Mouse (Mus musculus) testis, adult 2 months (tissue): ENCODE results near the gene Ptpn1. TPM values are rescaled to one million over a fixed set of nuclear protein-coding genes. Genes with fewer than 3 reads are reported as not detected.

Experiments
- H3K27ac ChIP-seq: fragments of 200-500 bp; 2 replicates; pipeline ENCODE4 v1.5.1; 2012; ENCODE audit warnings: low read depth, low read length; ENCODE audit not compliant: control insufficient read depth, insufficient read depth
- H3K27me3 ChIP-seq: fragments of 200-500 bp; 2 replicates; pipeline ENCODE4 v1.6.1; 2012; ENCODE audit warnings: mild to moderate bottlenecking, low read length, moderate library complexity; ENCODE audit not compliant: control insufficient read depth, insufficient read depth
- H3K36me3 ChIP-seq: fragments of 200-500 bp; 2 replicates; pipeline ENCODE4 v1.6.1; 2012; ENCODE audit warnings: mild to moderate bottlenecking, low read length; ENCODE audit not compliant: control insufficient read depth, insufficient read depth
- H3K4me1 ChIP-seq: fragments of 200-500 bp; 2 replicates; pipeline ENCODE4 v1.6.1; 2012; ENCODE audit warnings: low read length; ENCODE audit not compliant: control insufficient read depth, insufficient read depth
- H3K4me3 ChIP-seq: fragments of 200-500 bp; 2 replicates; pipeline ENCODE4 v1.5.1; 2012; ENCODE audit warnings: low read depth, mild to moderate bottlenecking, low read length, moderate library complexity, mixed read lengths; ENCODE audit not compliant: control insufficient read depth
- CTCF ChIP-seq: fragments of 200-500 bp; IDR thresholded peaks from 2 replicates; pipeline ENCODE4 v1.5.1; 2012; ENCODE audit warnings: low read depth, mild to moderate bottlenecking, inconsistent platforms, low read length, moderate library complexity; ENCODE audit not compliant: control insufficient read depth, insufficient read depth, insufficient replicate concordance
- POLR2A ChIP-seq: fragments of 200-500 bp; IDR thresholded peaks from 2 replicates; pipeline ENCODE4 v1.6.1; 2012; ENCODE audit warnings: low read depth, mild to moderate bottlenecking, inconsistent platforms, low read length, moderate library complexity; ENCODE audit not compliant: control insufficient read depth
- polyA plus RNA-seq: library from polyadenylated mRNA; depleted of rRNA; stranded (reverse); fragments of >200 nt; gene quantifications from 2 replicates; pipeline ENCODE4 v1.2.3, GENCODE M21; 2012

Gene Ptpn1
- polyA plus RNA-seq, 1 experiment, result 30.9 TPM

- Histone ChIP-seq H3K4me1 (peaks cover 8% of the 10 kb centered on the region), H3K4me3 (peak overlapping the region; percentile 71), H3K27ac (no peak overlapping the region), H3K36me3 (no peaks in the 10 kb centered on the region), H3K27me3 (no peaks in the 10 kb centered on the region)
- TF ChIP-seq POLR2A (no peak), CTCF (peak; percentile 99)
Observed at GRCm38 (mm10) chr2:167894948-167895372, 36.9 kb upstream of the Ptpn1 start.

GRCm38 (mm10) chr2:167897896-167898295 is 34.0 kb upstream of the Ptpn1 start:
- no peaks in the 10 kb centered on the region for H3K36me3 ChIP-seq
- no peak overlapping the region for H3K27ac ChIP-seq
- TF ChIP-seq CTCF (no peak), POLR2A (no peak)
- H3K4me3 ChIP-seq, result no peak overlapping the region
- H3K4me1 ChIP-seq, result peaks cover 10% of the 10 kb centered on the region
- H3K27me3 ChIP-seq, result no peaks in the 10 kb centered on the region

GRCm38 (mm10) chr2:167899989-167900421 is 31.9 kb upstream of the Ptpn1 start:
- H3K27ac ChIP-seq, result no peak overlapping the region
- H3K4me1 ChIP-seq, result peaks cover 7% of the 10 kb centered on the region
- H3K27me3 ChIP-seq, result no peaks in the 10 kb centered on the region
- H3K4me3 ChIP-seq, result no peak overlapping the region
- TF ChIP-seq POLR2A (no peak), CTCF (no peak)
- no peaks in the 10 kb centered on the region for H3K36me3 ChIP-seq

GRCm38 (mm10) chr2:167902116-167902703 is 29.6 kb upstream of the Ptpn1 start:
- H3K27me3 ChIP-seq, result no peaks in the 10 kb centered on the region
- TF ChIP-seq POLR2A (no peak), CTCF (no peak)

GRCm38 (mm10) chr2:167903242-167903952 is 28.5 kb upstream of the Ptpn1 start:
- TF ChIP-seq POLR2A (no peak), CTCF (no peak)
- H3K36me3 ChIP-seq, result no peaks in the 10 kb centered on the region

More at GRCm38 (mm10) chr2:167902116-167902703, 29.6 kb upstream of the Ptpn1 start:
- H3K27ac ChIP-seq, result no peak overlapping the region
- H3K36me3 ChIP-seq, result no peaks in the 10 kb centered on the region
- 0 out of 2 replicates have a peak, but pooled peaks cover 2% of the 10 kb centered on the region for H3K4me1 ChIP-seq
- H3K4me3 ChIP-seq, result no peak overlapping the region

GRCm38 (mm10) chr2:167904621-167905367 is 27.1 kb upstream of the Ptpn1 start:
- no peaks in the 10 kb centered on the region for H3K27me3 ChIP-seq
- H3K4me1 ChIP-seq, result 0 out of 2 replicates have a peak, but pooled peaks cover 2% of the 10 kb centered on the region
- no peaks in the 10 kb centered on the region for H3K36me3 ChIP-seq
- H3K27ac ChIP-seq, result no peak overlapping the region
- TF ChIP-seq CTCF (peak; percentile 38; the same call in 1 of the 2 replicates), POLR2A (no peak)
- peak overlapping the region; percentile 41 for H3K4me3 ChIP-seq

More at GRCm38 (mm10) chr2:167903242-167903952, 28.5 kb upstream of the Ptpn1 start:
- H3K27me3 ChIP-seq, result no peaks in the 10 kb centered on the region
- H3K4me3 ChIP-seq, result no peak overlapping the region
- no peak overlapping the region for H3K27ac ChIP-seq
- H3K4me1 ChIP-seq, result 0 out of 2 replicates have a peak, but pooled peaks cover 2% of the 10 kb centered on the region

- no peak for TF ChIP-seq POLR2A
- no peak for TF ChIP-seq CTCF
- Histone ChIP-seq H3K27me3 (no peaks in the 10 kb centered on the region), H3K27ac (no peak overlapping the region)
Observed at GRCm38 (mm10) chr2:167905561-167905960, 26.3 kb upstream of the Ptpn1 start.

More at GRCm38 (mm10) chr2:167905561-167905960, 26.3 kb upstream of the Ptpn1 start:
- H3K4me3 ChIP-seq, result no peak overlapping the region
- no peaks in the 10 kb centered on the region for H3K36me3 ChIP-seq
- no peaks in the 10 kb centered on the region for H3K4me1 ChIP-seq
